Mouse (Mus musculus): ENCODE data around the gene Tial1. TPM values are rescaled to one million over a fixed set of nuclear protein-coding genes. Genes with fewer than 3 reads are reported as not detected.

Tial1 gene
- polyA plus RNA-seq (2012; rRNA removed): 32.1 and 36.0 TPM in 2 replicates

DNA sequence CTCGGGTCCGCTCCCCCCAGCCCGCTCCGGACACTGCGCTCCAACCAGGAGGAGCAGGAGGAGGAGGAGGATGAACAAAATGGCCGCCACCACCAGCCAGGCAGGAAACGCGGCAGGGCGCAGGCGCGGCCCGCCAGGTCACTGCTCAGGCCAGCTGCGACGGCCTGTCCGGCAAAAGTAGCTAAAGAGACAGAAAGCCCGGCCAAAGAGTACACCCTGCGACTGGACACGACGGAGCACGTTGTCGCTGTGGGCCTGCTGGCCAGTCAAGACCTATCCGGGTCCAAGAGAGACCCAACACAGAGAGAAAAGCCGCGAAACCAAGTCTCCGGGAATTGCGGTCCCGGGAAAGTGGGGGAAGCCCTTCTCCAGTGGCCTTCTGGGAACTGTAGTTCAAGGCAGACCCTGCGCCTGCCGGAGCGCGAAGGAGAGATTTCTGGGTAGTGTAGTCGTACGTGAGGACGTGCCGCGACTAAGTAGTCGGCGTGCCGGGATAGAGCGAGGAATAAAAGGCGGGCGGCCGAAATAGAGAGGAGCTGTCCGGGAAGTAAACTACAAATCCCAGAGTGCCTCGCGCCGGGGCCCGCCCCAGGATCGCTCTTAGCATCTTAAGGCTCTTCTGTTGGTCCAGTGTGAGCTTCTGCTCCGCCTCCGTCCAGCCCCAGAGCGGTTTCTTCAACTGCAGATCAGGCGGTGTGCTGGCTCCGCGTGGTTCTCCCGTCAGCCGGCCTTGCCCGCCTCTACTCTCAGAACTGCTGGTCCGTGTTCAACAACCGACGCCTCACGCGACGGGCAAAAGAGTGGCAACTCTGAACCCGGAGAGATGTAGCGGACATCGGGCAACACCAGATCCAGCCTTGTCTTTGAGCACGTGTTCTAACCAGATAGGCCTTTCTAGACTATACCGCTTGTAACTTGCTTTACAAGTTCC, at the start of gene Tial1:
Gene Tial1 (minus strand): TSS at position 433 of the 931 bp plus-strand sequence.
- H3K4me3 ChIP-seq (ENCODE audit: control insufficient read depth, low read depth, low read length): peak within 1 kb of the TSS; percentile 99
- TF ChIP-seq POLR2A (IDR thresholded peaks at IDR 0.05; ENCODE audit: control insufficient read depth, low read depth, low read length) (peak; percentile 88), CTCF (IDR thresholded peaks at IDR 0.05; ENCODE audit: control insufficient read depth, insufficient read depth, insufficient replicate concordance, low read depth, low read length) (no peak)
- H3K36me3 ChIP-seq (ENCODE audit: control insufficient read depth, insufficient read depth, low read length): no peaks in the 10 kb centered on the region
- H3K27ac ChIP-seq (ENCODE audit: control insufficient read depth, insufficient read depth, low read depth, low read length): peak within 1 kb of the TSS; percentile 99
- no peaks in the 10 kb centered on the region for H3K27me3 ChIP-seq (ENCODE audit: control insufficient read depth, insufficient read depth, low read length)
- H3K4me1 ChIP-seq (ENCODE audit: control insufficient read depth, insufficient read depth, low read length): peaks cover 9% of the 10 kb centered on the region

DNA sequence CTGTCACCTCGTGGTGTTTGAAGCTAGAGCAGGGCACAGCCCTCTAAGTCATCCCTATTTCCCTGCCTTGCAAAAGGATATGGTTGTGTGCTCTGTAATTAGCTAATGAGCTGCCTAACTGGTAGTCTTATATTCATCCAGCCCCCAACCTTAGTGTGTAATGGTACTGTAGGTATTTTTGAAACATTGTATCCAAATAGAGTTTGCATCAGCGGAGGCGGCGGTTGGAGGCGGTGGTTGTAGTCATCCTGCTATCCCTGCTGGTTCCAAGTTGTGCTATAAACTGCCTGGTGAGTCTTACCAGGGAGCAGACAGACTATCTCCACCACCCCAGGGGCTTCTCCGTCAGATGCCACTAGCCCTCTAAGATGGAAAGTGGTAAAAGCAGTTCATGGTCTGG, 42.6 kb upstream of the Tial1 start:
- no peaks in the 10 kb centered on the region for H3K27me3 ChIP-seq (ENCODE audit: control insufficient read depth, insufficient read depth, low read length)
- no peak for TF ChIP-seq CTCF (IDR thresholded peaks at IDR 0.05; ENCODE audit: control insufficient read depth, insufficient read depth, insufficient replicate concordance, low read depth, low read length)
- TF ChIP-seq POLR2A (IDR thresholded peaks at IDR 0.05; ENCODE audit: control insufficient read depth, low read depth, low read length): no peak
- H3K4me3 ChIP-seq (ENCODE audit: control insufficient read depth, low read depth, low read length): no peak overlapping the region
- no peaks in the 10 kb centered on the region for H3K36me3 ChIP-seq (ENCODE audit: control insufficient read depth, insufficient read depth, low read length)
- no peaks in the 10 kb centered on the region; the same call in 1 of the 2 replicates for H3K4me1 ChIP-seq (ENCODE audit: control insufficient read depth, insufficient read depth, low read length)
- no peak overlapping the region for H3K27ac ChIP-seq (ENCODE audit: control insufficient read depth, insufficient read depth, low read depth, low read length)

DNA sequence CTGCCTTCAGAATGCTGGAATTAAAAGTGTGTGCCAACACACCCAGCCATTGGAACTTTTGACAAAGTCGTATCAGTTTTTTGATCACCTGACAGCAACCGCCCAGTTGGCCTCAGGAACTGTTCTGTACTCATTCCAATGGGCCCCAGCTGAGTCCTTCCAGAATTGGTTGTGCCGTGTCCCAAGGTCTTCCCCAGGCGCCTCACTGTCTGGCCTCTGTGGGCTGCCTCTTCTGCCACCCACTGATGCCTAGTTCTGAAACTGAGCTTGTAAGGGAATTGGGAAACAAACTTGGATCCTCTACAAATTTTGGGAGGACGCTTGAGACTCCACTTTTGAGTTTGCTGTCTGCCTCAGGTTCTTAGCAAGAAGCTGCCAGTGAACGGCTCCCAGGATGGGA, 38.3 kb upstream of the Tial1 start:
- no peaks in the 10 kb centered on the region for H3K27me3 ChIP-seq (ENCODE audit: control insufficient read depth, insufficient read depth, low read length)
- no peak overlapping the region for H3K4me3 ChIP-seq (ENCODE audit: control insufficient read depth, low read depth, low read length)
- no peak overlapping the region for H3K27ac ChIP-seq (ENCODE audit: control insufficient read depth, insufficient read depth, low read depth, low read length)
- no peak for TF ChIP-seq CTCF (IDR thresholded peaks at IDR 0.05; ENCODE audit: control insufficient read depth, insufficient read depth, insufficient replicate concordance, low read depth, low read length)
- no peak for TF ChIP-seq POLR2A (IDR thresholded peaks at IDR 0.05; ENCODE audit: control insufficient read depth, low read depth, low read length)
- no peaks in the 10 kb centered on the region for H3K36me3 ChIP-seq (ENCODE audit: control insufficient read depth, insufficient read depth, low read length)
- no peaks in the 10 kb centered on the region; the same call in 1 of the 2 replicates for H3K4me1 ChIP-seq (ENCODE audit: control insufficient read depth, insufficient read depth, low read length)

DNA sequence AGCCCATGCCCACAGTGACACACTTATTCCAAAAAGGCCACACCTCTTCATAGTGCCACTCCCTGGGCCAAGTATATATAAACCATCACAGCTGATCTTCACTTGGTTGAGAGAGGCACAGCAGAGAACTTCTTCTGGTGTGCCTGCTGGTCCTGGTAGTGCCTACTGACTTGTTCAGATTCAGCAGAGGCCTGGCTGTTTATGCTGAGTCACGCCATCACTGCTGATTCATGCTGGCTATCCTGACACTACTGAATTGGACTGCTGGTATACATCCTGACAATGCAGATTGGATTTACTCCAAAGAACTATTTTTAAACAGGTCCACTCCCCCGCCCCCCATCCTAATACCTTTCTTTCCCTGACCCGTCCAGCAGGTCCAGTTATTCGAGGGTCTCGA, 33.0 kb upstream of the Tial1 start:
- no peaks in the 10 kb centered on the region for H3K27me3 ChIP-seq (ENCODE audit: control insufficient read depth, insufficient read depth, low read length)
- TF ChIP-seq POLR2A (IDR thresholded peaks at IDR 0.05; ENCODE audit: control insufficient read depth, low read depth, low read length) (no peak), CTCF (IDR thresholded peaks at IDR 0.05; ENCODE audit: control insufficient read depth, insufficient read depth, insufficient replicate concordance, low read depth, low read length) (no peak)
- H3K27ac ChIP-seq (ENCODE audit: control insufficient read depth, insufficient read depth, low read depth, low read length): no peak overlapping the region
- no peaks in the 10 kb centered on the region for H3K36me3 ChIP-seq (ENCODE audit: control insufficient read depth, insufficient read depth, low read length)
- H3K4me3 ChIP-seq (ENCODE audit: control insufficient read depth, low read depth, low read length): no peak overlapping the region
- H3K4me1 ChIP-seq (ENCODE audit: control insufficient read depth, insufficient read depth, low read length): no peaks in the 10 kb centered on the region

DNA sequence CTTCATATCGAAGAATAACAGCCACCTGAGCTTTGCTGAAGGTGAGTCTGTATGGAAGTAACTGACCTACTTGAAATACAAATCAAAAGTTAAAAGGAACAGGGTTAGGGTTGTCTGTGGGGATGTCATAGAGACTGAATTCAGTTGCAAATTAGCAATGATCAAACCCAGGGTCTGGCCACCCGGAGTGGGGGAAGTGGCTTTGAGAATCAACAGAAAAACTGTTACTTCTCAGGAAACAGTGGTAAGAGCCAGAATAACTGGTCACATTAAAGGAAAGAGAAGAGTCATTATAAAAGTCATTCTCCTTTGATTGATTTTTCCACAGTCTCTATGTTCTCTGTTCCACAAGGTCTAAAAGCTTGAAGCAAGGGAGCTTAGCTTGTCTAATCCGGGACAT, 27.5 kb upstream of the Tial1 start:
- Histone ChIP-seq H3K27me3 (ENCODE audit: control insufficient read depth, insufficient read depth, low read length) (no peaks in the 10 kb centered on the region), H3K4me1 (ENCODE audit: control insufficient read depth, insufficient read depth, low read length) (no peaks in the 10 kb centered on the region), H3K27ac (ENCODE audit: control insufficient read depth, insufficient read depth, low read depth, low read length) (no peak overlapping the region), H3K36me3 (ENCODE audit: control insufficient read depth, insufficient read depth, low read length) (no peaks in the 10 kb centered on the region), H3K4me3 (ENCODE audit: control insufficient read depth, low read depth, low read length) (no peak overlapping the region)
- TF ChIP-seq POLR2A (IDR thresholded peaks at IDR 0.05; ENCODE audit: control insufficient read depth, low read depth, low read length): no peak
- TF ChIP-seq CTCF (IDR thresholded peaks at IDR 0.05; ENCODE audit: control insufficient read depth, insufficient read depth, insufficient replicate concordance, low read depth, low read length): no peak

DNA sequence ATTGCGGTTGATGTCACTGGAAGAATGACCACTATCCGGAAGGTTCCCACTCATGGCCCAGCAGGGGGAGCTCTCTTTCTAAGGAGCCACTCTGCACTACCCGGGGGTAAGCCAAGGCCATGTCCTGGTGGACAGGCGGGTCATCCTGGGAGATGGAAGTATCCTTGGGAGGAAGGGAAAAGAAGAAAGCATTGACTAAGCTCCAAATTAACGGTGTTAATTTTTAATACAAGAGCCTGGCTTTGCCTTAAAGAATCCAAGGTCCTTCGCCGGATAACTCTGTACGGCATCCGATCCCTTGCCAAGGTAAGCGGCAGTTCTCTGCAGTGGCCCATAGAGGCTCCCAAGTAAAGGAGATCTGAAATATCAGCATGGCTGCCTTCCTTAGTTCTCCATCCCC, 12.8 kb upstream of the Tial1 start:
- TF ChIP-seq POLR2A (IDR thresholded peaks at IDR 0.05; ENCODE audit: control insufficient read depth, low read depth, low read length): no peak
- peak; percentile 41; the same call in 1 of the 2 replicates for TF ChIP-seq CTCF (IDR thresholded peaks at IDR 0.05; ENCODE audit: control insufficient read depth, insufficient read depth, insufficient replicate concordance, low read depth, low read length)
- H3K27me3 ChIP-seq (ENCODE audit: control insufficient read depth, insufficient read depth, low read length): no peaks in the 10 kb centered on the region
- no peak overlapping the region for H3K27ac ChIP-seq (ENCODE audit: control insufficient read depth, insufficient read depth, low read depth, low read length)
- no peaks in the 10 kb centered on the region for H3K36me3 ChIP-seq (ENCODE audit: control insufficient read depth, insufficient read depth, low read length)
- H3K4me1 ChIP-seq (ENCODE audit: control insufficient read depth, insufficient read depth, low read length): no peaks in the 10 kb centered on the region
- H3K4me3 ChIP-seq (ENCODE audit: control insufficient read depth, low read depth, low read length): no peak overlapping the region

DNA sequence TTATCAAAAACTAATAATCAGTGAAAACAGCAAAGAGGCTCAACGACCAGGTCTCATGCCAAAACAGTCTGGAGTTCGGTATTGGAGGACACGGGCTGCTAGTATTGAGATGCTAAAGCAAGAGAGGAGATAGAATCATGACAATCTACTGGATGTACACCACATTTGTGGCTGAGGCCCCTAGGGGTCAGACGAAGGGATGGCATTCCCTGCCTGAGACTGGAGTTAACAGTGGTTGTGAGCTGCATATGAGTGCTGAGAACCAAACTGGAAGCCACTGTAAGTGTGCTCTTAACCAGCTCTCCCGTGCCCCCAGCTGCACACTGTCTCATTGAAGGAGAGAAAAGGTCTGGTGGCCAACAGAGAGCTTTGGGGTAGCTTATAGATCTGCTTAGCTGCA, 889 bp upstream of the Tial1 start:
- Histone ChIP-seq H3K4me3 (ENCODE audit: control insufficient read depth, low read depth, low read length) (peak overlapping the region; percentile 99), H3K36me3 (ENCODE audit: control insufficient read depth, insufficient read depth, low read length) (no peaks in the 10 kb centered on the region), H3K27ac (ENCODE audit: control insufficient read depth, insufficient read depth, low read depth, low read length) (peak overlapping the region; percentile 33; the same call in 1 of the 2 replicates), H3K27me3 (ENCODE audit: control insufficient read depth, insufficient read depth, low read length) (no peaks in the 10 kb centered on the region), H3K4me1 (ENCODE audit: control insufficient read depth, insufficient read depth, low read length) (peaks cover 9% of the 10 kb centered on the region)
- no peak for TF ChIP-seq POLR2A (IDR thresholded peaks at IDR 0.05; ENCODE audit: control insufficient read depth, low read depth, low read length)
- TF ChIP-seq CTCF (IDR thresholded peaks at IDR 0.05; ENCODE audit: control insufficient read depth, insufficient read depth, insufficient replicate concordance, low read depth, low read length): no peak

All from testis, adult 2 months (tissue).